Mouse (Mus musculus) erythroblast, embryonic 14.5 days (primary cell): Measurements from ENCODE around the gene Pglyrp2. TPM values are rescaled to one million over a fixed set of nuclear protein-coding genes. Genes with fewer than 3 reads are reported as not detected.

ENCODE experiments used
- H3K27me3 ChIP-seq: 2 replicates; pipeline ENCODE4 v1.6.1; 2012; ENCODE audit warnings: inconsistent platforms; ENCODE audit not compliant: control insufficient read depth
- H3K36me3 ChIP-seq: 2 replicates; pipeline ENCODE4 v1.6.1; 2012; ENCODE audit warnings: mild to moderate bottlenecking, inconsistent platforms; ENCODE audit not compliant: control insufficient read depth
- H3K4me1 ChIP-seq: 2 replicates; pipeline ENCODE4 v1.6.1; 2012; ENCODE audit warnings: inconsistent platforms; ENCODE audit not compliant: control insufficient read depth
- H3K4me3 ChIP-seq: replicated peaks from 2 replicates; pipeline ENCODE3; 2012; ENCODE audit warnings: moderate library complexity, mild to moderate bottlenecking, inconsistent platforms
- H3K9me3 ChIP-seq: 2 replicates; pipeline ENCODE4 v1.6.1; 2012; ENCODE audit warnings: low read length, inconsistent platforms, mixed read lengths; ENCODE audit not compliant: control insufficient read depth
- GATA1 ChIP-seq: IDR thresholded peaks from 2 replicates; pipeline ENCODE4 v1.6.1; 2012; ENCODE audit warnings: low read length, inconsistent platforms, mixed read lengths
- TAL1 ChIP-seq: IDR thresholded peaks from 3 replicates; pipeline ENCODE4 v1.6.1; 2012; ENCODE audit warnings: low read length, inconsistent platforms, mixed read lengths
- polyA plus RNA-seq: library from polyadenylated mRNA; stranded (reverse); fragments of >175 nt; gene quantifications from 2 replicates; pipeline ENCODE4 v1.2.3, GENCODE M21; 2012

The Pglyrp2 gene
- polyA plus RNA-seq, 1 experiment: 0.03 TPM

GRCm38 (mm10) chr17:32415417-32416020 is 8.4 kb downstream of the Pglyrp2 start:
- H3K9me3 ChIP-seq: no peaks in the 10 kb centered on the region
- no peaks in the 10 kb centered on the region for H3K27me3 ChIP-seq
- H3K4me3 ChIP-seq: no peak overlapping the region

GRCm38 (mm10) chr17:32411898-32412297 is 12.1 kb downstream of the Pglyrp2 start:
- Histone ChIP-seq H3K9me3 (no peaks in the 10 kb centered on the region), H3K36me3 (no peaks in the 10 kb centered on the region), H3K4me1 (no peaks in the 10 kb centered on the region), H3K27me3 (no peaks in the 10 kb centered on the region), H3K4me3 (no peak overlapping the region)
- TF ChIP-seq GATA1 (no peak), TAL1 (no peak)

More at GRCm38 (mm10) chr17:32415417-32416020, 8.4 kb downstream of the Pglyrp2 start:
- H3K4me1 ChIP-seq: no peaks in the 10 kb centered on the region
- H3K36me3 ChIP-seq: no peaks in the 10 kb centered on the region
- TF ChIP-seq GATA1: no peak
- TF ChIP-seq TAL1: no peak

- Histone ChIP-seq H3K4me3 (peak within 1 kb of the TSS; percentile 54), H3K27me3 (no peaks in the 10 kb centered on the region), H3K4me1 (peaks cover 19% of the 10 kb centered on the region), H3K9me3 (no peaks in the 10 kb centered on the region), H3K36me3 (no peaks in the 10 kb centered on the region)
- no peak for TF ChIP-seq TAL1
- no peak for TF ChIP-seq GATA1
These were observed 20.6 kb downstream of the Pglyrp2 start, which contains the start of gene Rasal3 for GRCm38 (mm10) chr17:32403417-32403816. Rasal3 (minus strand) TSS chr17:32403583.

DNA sequence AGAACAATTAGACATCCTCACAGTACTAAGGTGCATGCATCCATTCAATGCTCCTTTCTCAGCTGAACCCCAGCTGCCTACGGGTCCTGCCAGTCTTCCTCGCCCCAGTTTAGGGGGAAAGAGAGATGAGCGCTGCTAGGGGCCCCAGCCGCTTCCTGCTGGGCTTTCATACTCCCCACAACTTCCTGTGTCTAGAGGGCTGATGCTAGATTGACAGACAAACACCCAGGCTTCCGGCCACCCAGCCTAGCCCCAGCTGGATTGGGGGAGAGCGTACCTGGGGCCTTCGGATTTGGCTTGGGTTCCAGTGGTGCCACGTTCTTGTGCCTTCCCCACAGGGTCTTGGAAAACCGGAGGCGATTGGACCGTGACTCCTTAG is 21.2 kb downstream of the Pglyrp2 start:
- Histone ChIP-seq H3K4me1 (peaks cover 19% of the 10 kb centered on the region), H3K36me3 (no peaks in the 10 kb centered on the region), H3K9me3 (no peaks in the 10 kb centered on the region), H3K27me3 (no peaks in the 10 kb centered on the region), H3K4me3 (peak overlapping the region; percentile 54)
- TF ChIP-seq GATA1 (no peak), TAL1 (no peak)

DNA sequence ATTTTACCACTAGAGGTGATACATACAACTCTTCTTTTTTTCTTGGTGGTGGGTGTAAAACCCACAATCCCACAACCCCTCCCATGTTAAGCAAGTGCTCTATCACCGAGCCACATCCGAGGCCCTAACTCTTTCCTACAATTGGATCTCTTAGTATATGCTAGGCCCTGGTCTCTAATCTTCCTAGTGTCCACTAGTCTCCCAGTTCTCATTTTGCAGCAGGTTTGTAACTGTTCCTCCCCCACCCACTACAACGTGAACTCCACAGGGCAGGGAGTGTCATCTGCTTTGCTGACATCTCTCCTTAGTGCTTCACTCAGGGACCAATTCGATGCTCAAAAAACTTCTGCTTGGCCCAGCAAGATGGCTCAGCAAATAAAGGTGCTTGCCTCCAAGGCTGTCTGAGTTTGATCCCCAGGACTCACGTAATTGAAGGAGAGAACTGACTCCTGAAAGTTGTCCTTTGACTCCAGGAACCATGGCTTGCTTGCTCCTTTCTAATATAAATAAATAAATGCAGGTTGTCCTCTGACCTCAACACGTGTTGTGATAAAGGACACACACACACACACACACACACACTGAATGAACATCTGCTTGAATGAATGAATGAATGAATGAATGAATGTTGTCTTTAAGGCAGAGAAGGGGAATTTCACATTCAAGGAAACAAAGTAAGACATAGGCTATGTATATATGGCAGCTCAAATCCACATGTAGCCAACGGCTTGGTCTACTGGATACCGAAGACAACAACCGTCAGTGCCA is 21.8 kb downstream of the Pglyrp2 start:
- Histone ChIP-seq H3K9me3 (no peaks in the 10 kb centered on the region), H3K4me3 (peak overlapping the region; percentile 54), H3K4me1 (peaks cover 19% of the 10 kb centered on the region), H3K27me3 (peaks cover 3% of the 10 kb centered on the region; the same call in 1 of the 2 replicates), H3K36me3 (no peaks in the 10 kb centered on the region)
- TF ChIP-seq GATA1: no peak
- no peak for TF ChIP-seq TAL1

GRCm38 (mm10) chr17:32396266-32396665 is 27.7 kb downstream of the Pglyrp2 start:
- Histone ChIP-seq H3K27me3 (peaks cover 27% of the 10 kb centered on the region), H3K36me3 (no peaks in the 10 kb centered on the region), H3K4me1 (peaks cover 2% of the 10 kb centered on the region; the same call in 1 of the 2 replicates), H3K4me3 (no peak overlapping the region), H3K9me3 (no peaks in the 10 kb centered on the region)
- no peak for TF ChIP-seq GATA1
- TF ChIP-seq TAL1: no peak

DNA sequence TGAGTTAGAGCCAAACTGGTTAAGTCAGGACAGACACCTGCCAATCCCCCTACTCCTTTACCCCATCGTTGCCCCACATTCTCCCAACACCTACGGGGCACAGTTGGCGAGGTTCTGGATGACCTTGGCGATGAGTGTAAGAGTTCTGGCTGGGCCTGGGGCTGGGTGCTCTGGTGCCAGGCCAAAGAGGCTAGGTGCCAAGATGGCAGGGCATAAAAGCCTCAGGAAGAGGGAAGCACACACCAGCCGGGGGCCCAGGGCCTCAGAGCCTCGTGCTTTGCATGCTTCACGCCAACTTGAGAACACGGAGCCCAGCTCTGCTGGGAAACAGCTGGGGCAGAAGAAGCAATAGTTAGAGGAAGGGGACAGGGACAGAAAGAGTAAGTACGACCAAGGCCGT is 30.0 kb downstream of the Pglyrp2 start:
- Histone ChIP-seq H3K4me3 (no peak overlapping the region), H3K9me3 (no peaks in the 10 kb centered on the region), H3K36me3 (no peaks in the 10 kb centered on the region), H3K27me3 (peaks cover 31% of the 10 kb centered on the region), H3K4me1 (peaks cover 11% of the 10 kb centered on the region)
- TF ChIP-seq GATA1 (no peak), TAL1 (no peak)

DNA sequence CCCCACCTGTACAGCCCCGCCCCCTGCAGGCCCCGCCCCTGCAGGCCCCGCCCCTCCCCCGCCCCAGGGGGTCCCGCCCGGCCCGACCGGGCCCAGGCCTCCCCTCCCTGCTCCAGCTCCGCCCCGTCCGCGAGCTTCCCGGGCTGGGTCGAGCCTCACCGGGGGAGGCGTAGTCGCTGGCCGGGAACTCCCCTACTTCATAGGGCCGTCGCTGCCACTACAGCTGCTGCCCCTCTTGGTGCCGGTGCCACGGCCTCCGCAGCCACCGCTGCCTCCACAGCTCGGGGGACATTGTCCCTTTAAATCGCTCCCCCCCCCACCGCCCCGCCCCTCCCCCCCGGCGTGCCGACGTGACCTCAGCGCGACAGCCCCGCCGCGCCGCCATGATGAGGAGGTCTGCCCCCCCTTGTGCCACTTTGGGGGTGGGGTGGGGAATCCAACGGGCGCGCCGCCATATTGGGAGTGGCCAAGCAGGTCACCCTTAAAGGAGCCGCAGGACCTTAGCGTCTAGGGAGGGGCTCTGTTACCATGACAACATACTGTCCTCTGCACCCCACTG is 34.8 kb downstream of the Pglyrp2 start, which contains the start of gene Wiz:
Wiz (minus strand) TSS at position 339 of the 559 bp plus-strand sequence.
- peaks cover 16% of the 10 kb centered on the region for H3K27me3 ChIP-seq
- peaks cover 2% of the 10 kb centered on the region; the same call in 1 of the 2 replicates for H3K36me3 ChIP-seq
- no peak for TF ChIP-seq TAL1
- TF ChIP-seq GATA1: no peak
- H3K4me3 ChIP-seq: peak within 1 kb of the TSS; percentile 81
- no peaks in the 10 kb centered on the region for H3K9me3 ChIP-seq
- H3K4me1 ChIP-seq: peaks cover 34% of the 10 kb centered on the region
